Mouse (Mus musculus): ENCODE measurements at regions not wholly inside any gene's neighbourhood (a gene's known extent, or its start where the extent isn't known, plus 50 kb on each side); places are given as distances from the start of the nearest gene placed in this dataset.
A peak's percentile ranks its signal among the peaks of the same experiment; 100 is the strongest.

- H3K27ac ChIP-seq (ENCODE audit: low read depth, low read length): no peak overlapping the region
Measured at GRCm38 (mm10) chr10:120638316-120638715, 162.0 kb upstream of the Hmga2 start.

GRCm38 (mm10) chr10:120635818-120636543 is 159.7 kb upstream of the Hmga2 start:
- ATAC-seq: peak; percentile 72
- no peak overlapping the region for H3K4me3 ChIP-seq (ENCODE audit: low read depth, low read length)
- H3K4me1 ChIP-seq (ENCODE audit: control insufficient read depth, insufficient read depth, low read length): peaks cover 5% of the 10 kb centered on the region; the same call in 1 of the 2 replicates
- 66% methylated on average over 21 of the region's 21 CpGs for WGBS
- H3K9ac ChIP-seq (ENCODE audit: low read length): 0 out of 2 replicates have a peak overlapping the region, but pooled peaks have one; percentile 17
- H3K9me3 ChIP-seq (replicated peaks; ENCODE audit: control insufficient read depth, low read length): no peaks in the 10 kb centered on the region
- H3K27me3 ChIP-seq (replicated peaks; ENCODE audit: control insufficient read depth, insufficient read depth, low read length): no peaks in the 10 kb centered on the region
- peak; percentile 72 for DNase-seq (ENCODE audit: low spot score)
- H3K36me3 ChIP-seq (ENCODE audit: control insufficient read depth, insufficient read depth, low read length): no peaks in the 10 kb centered on the region
- peak overlapping the region; percentile 14; the same call in 1 of the 2 replicates for H3K27ac ChIP-seq (ENCODE audit: low read depth, low read length)
- 0 out of 2 replicates have a peak overlapping the region, but pooled peaks have one; percentile 20 for H3K4me2 ChIP-seq (ENCODE audit: low read length)

More at GRCm38 (mm10) chr10:120638316-120638715, 162.0 kb upstream of the Hmga2 start:
- Histone ChIP-seq H3K9ac (ENCODE audit: low read length) (no peak overlapping the region), H3K4me1 (ENCODE audit: control insufficient read depth, insufficient read depth, low read length) (peaks cover 5% of the 10 kb centered on the region; the same call in 1 of the 2 replicates), H3K4me3 (ENCODE audit: low read depth, low read length) (no peak overlapping the region), H3K27me3 (replicated peaks; ENCODE audit: control insufficient read depth, insufficient read depth, low read length) (no peaks in the 10 kb centered on the region), H3K4me2 (ENCODE audit: low read length) (no peak overlapping the region), H3K36me3 (ENCODE audit: control insufficient read depth, insufficient read depth, low read length) (no peaks in the 10 kb centered on the region), H3K9me3 (replicated peaks; ENCODE audit: control insufficient read depth, low read length) (no peaks in the 10 kb centered on the region)
- ATAC-seq (peak; percentile 45; the same call in 1 of the 2 replicates), DNase-seq (ENCODE audit: low spot score) (peak; percentile 57)
- WGBS: 8% methylated on average over 4 of the region's 4 CpGs

GRCm38 (mm10) chr10:120635194-120635593 is 158.9 kb upstream of the Hmga2 start:
- H3K4me3 ChIP-seq (ENCODE audit: low read depth, low read length): no peak overlapping the region
- H3K27me3 ChIP-seq (replicated peaks; ENCODE audit: control insufficient read depth, insufficient read depth, low read length): no peaks in the 10 kb centered on the region
- H3K27ac ChIP-seq (ENCODE audit: low read depth, low read length): no peak overlapping the region
- H3K4me2 ChIP-seq (ENCODE audit: low read length): no peak overlapping the region
- H3K9me3 ChIP-seq (replicated peaks; ENCODE audit: control insufficient read depth, low read length): no peaks in the 10 kb centered on the region
- DNase-seq (ENCODE audit: low spot score) (no peak), ATAC-seq (no peak)
- H3K9ac ChIP-seq (ENCODE audit: low read length): no peak overlapping the region
- H3K36me3 ChIP-seq (ENCODE audit: control insufficient read depth, insufficient read depth, low read length): no peaks in the 10 kb centered on the region
- H3K4me1 ChIP-seq (ENCODE audit: control insufficient read depth, insufficient read depth, low read length): peaks cover 5% of the 10 kb centered on the region; the same call in 1 of the 2 replicates
- 60% methylated on average over 5 of the region's 5 CpGs for WGBS

GRCm38 (mm10) chr10:120632071-120632470 is 155.8 kb upstream of the Hmga2 start:
- Histone ChIP-seq H3K9ac (ENCODE audit: low read length) (no peak overlapping the region), H3K9me3 (replicated peaks; ENCODE audit: control insufficient read depth, low read length) (no peaks in the 10 kb centered on the region), H3K4me2 (ENCODE audit: low read length) (no peak overlapping the region), H3K27me3 (replicated peaks; ENCODE audit: control insufficient read depth, insufficient read depth, low read length) (no peaks in the 10 kb centered on the region), H3K4me3 (ENCODE audit: low read depth, low read length) (no peak overlapping the region), H3K27ac (ENCODE audit: low read depth, low read length) (no peak overlapping the region), H3K36me3 (ENCODE audit: control insufficient read depth, insufficient read depth, low read length) (no peaks in the 10 kb centered on the region), H3K4me1 (ENCODE audit: control insufficient read depth, insufficient read depth, low read length) (peaks cover 2% of the 10 kb centered on the region; the same call in 1 of the 2 replicates)
- no peak for ATAC-seq
- 74% methylated on average over 2 of the region's 2 CpGs for WGBS
- no peak for DNase-seq (ENCODE audit: low spot score)

- H3K36me3 ChIP-seq (ENCODE audit: control insufficient read depth, insufficient read depth, low read length): no peaks in the 10 kb centered on the region
- WGBS: 89% methylated on average over 5 of the region's 5 CpGs
- no peaks in the 10 kb centered on the region for H3K4me1 ChIP-seq (ENCODE audit: control insufficient read depth, insufficient read depth, low read length)
- ATAC-seq (no peak), DNase-seq (ENCODE audit: low spot score) (no peak)
- no peak overlapping the region for H3K27ac ChIP-seq (ENCODE audit: low read depth, low read length)
- no peak overlapping the region for H3K4me3 ChIP-seq (ENCODE audit: low read depth, low read length)
- no peak overlapping the region for H3K9ac ChIP-seq (ENCODE audit: low read length)
- no peaks in the 10 kb centered on the region for H3K9me3 ChIP-seq (replicated peaks; ENCODE audit: control insufficient read depth, low read length)
- no peaks in the 10 kb centered on the region for H3K27me3 ChIP-seq (replicated peaks; ENCODE audit: control insufficient read depth, insufficient read depth, low read length)
- H3K4me2 ChIP-seq (ENCODE audit: low read length): no peak overlapping the region
Measured at GRCm38 (mm10) chr10:120628066-120628465, 151.8 kb upstream of the Hmga2 start.

- Histone ChIP-seq H3K36me3 (ENCODE audit: control insufficient read depth, insufficient read depth, low read length) (no peaks in the 10 kb centered on the region), H3K4me1 (ENCODE audit: control insufficient read depth, insufficient read depth, low read length) (no peaks in the 10 kb centered on the region), H3K4me2 (ENCODE audit: low read length) (no peak overlapping the region), H3K9me3 (replicated peaks; ENCODE audit: control insufficient read depth, low read length) (no peaks in the 10 kb centered on the region), H3K9ac (ENCODE audit: low read length) (no peak overlapping the region), H3K27me3 (replicated peaks; ENCODE audit: control insufficient read depth, insufficient read depth, low read length) (no peaks in the 10 kb centered on the region), H3K4me3 (ENCODE audit: low read depth, low read length) (no peak overlapping the region), H3K27ac (ENCODE audit: low read depth, low read length) (no peak overlapping the region)
- ATAC-seq (no peak), DNase-seq (ENCODE audit: low spot score) (no peak)
- 81% methylated on average over 5 of the region's 5 CpGs for WGBS
Measured at GRCm38 (mm10) chr10:120625474-120625873, 149.2 kb upstream of the Hmga2 start.

GRCm38 (mm10) chr10:120624203-120624942 is 148.1 kb upstream of the Hmga2 start:
- WGBS: 62% methylated on average over 10 of the region's 10 CpGs
- ATAC-seq: no peak

GRCm38 (mm10) chr10:120616406-120617015 is 140.2 kb upstream of the Hmga2 start:
- Histone ChIP-seq H3K9me3 (replicated peaks; ENCODE audit: control insufficient read depth, low read length) (no peaks in the 10 kb centered on the region), H3K27ac (ENCODE audit: low read depth, low read length) (no peak overlapping the region), H3K9ac (ENCODE audit: low read length) (no peak overlapping the region), H3K4me1 (ENCODE audit: control insufficient read depth, insufficient read depth, low read length) (no peaks in the 10 kb centered on the region), H3K4me2 (ENCODE audit: low read length) (no peak overlapping the region), H3K36me3 (ENCODE audit: control insufficient read depth, insufficient read depth, low read length) (no peaks in the 10 kb centered on the region), H3K27me3 (replicated peaks; ENCODE audit: control insufficient read depth, insufficient read depth, low read length) (no peaks in the 10 kb centered on the region), H3K4me3 (ENCODE audit: low read depth, low read length) (no peak overlapping the region)
- WGBS: 80% methylated on average over 5 of the region's 5 CpGs
- ATAC-seq (no peak), DNase-seq (ENCODE audit: low spot score) (no peak)

More at GRCm38 (mm10) chr10:120624203-120624942, 148.1 kb upstream of the Hmga2 start:
- Histone ChIP-seq H3K27me3 (replicated peaks; ENCODE audit: control insufficient read depth, insufficient read depth, low read length) (no peaks in the 10 kb centered on the region), H3K4me1 (ENCODE audit: control insufficient read depth, insufficient read depth, low read length) (no peaks in the 10 kb centered on the region), H3K4me3 (ENCODE audit: low read depth, low read length) (no peak overlapping the region), H3K9ac (ENCODE audit: low read length) (no peak overlapping the region), H3K4me2 (ENCODE audit: low read length) (no peak overlapping the region), H3K27ac (ENCODE audit: low read depth, low read length) (no peak overlapping the region), H3K9me3 (replicated peaks; ENCODE audit: control insufficient read depth, low read length) (no peaks in the 10 kb centered on the region), H3K36me3 (ENCODE audit: control insufficient read depth, insufficient read depth, low read length) (no peaks in the 10 kb centered on the region)
- DNase-seq (ENCODE audit: low spot score): no peak

Data from forebrain, embryonic 14.5 days (tissue).